Mouse (Mus musculus) subcutaneous adipose tissue, adult 2 months (tissue): ENCODE measurements around the gene Lpar6. TPM values are rescaled to one million over a fixed set of nuclear protein-coding genes. Genes with fewer than 3 reads are reported as not detected.

ENCODE experiments used
- polyA plus RNA-seq: library from polyadenylated mRNA; depleted of rRNA; stranded (reverse); fragments of >200 nt; gene quantifications from 2 replicates; pipeline ENCODE4 v1.2.3, GENCODE M21; 2012; ENCODE audit warnings: low replicate concordance; rRNA removed

Lpar6 gene
- 9.1 and 14.5 TPM in 2 replicates for polyA plus RNA-seq

DNA sequence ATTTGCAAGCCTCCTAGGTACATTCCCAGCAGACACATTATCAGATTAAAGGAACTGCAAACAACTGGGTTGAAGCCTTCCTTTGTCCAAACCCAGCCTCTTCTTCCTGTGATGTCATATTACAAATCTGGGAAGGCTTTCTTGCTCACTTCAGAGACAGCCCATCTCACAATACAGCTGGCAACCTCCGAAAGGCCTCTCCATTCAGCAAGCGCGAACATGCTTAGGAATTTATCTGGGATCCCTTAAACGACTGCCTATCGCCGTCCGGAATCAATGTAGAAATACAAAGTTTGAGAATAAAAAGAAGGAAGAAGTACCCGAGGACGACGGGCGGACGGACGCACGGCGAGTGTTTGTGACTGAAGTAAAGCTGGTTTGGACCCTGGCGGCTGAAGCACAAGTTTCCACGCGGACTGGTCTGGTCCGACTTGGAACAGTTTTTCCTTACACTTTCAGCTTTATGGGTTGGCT, at the start of gene Lpar6:
Lpar6 (plus strand) TSS at position 48 of the 474 bp plus-strand sequence.

Other genes starting within 250 kb of the Lpar6 start
- gene Cysltr2, start 188.8 kb upstream of the Lpar6 start, polyA plus RNA-seq, result 2.4 and 3.5 TPM in 2 replicates
- gene Rcbtb2, start 114.9 kb upstream of the Lpar6 start, polyA plus RNA-seq, result 69.3 and 71.0 TPM in 2 replicates
- gene Rb1, start 87.9 kb downstream of the Lpar6 start, polyA plus RNA-seq, result 7.8 and 14.2 TPM in 2 replicates
- gene Itm2b, start 147.4 kb downstream of the Lpar6 start, polyA plus RNA-seq, result 1,629 and 2,375 TPM in 2 replicates